In the genomic region with DNA sequence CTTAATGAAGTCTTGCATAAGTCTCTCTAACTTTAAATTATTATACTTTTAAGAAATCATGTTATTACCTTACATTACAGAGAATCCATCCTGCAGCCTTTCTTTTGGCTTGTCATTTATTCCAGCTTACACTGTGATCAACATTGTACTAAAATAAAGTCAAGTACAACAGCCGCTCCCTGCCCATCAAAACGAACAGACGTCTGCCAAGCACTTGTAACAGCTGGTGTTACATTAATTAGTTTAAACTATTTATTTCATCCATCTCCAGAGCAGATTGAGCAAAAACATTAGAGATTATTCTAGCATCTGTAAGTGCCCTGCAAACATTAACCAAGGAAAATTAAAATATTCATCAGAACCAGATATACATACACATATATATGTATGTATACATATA, we compare ENCODE assay signal across 17 mouse cellular contexts.
"Had no signal": no experiment of that assay in that cellular context is flagged by ENCODE, and none has a peak within 500 bp of the region (broad histone marks: within the 10 kb centered on the region; RNA-seq: fewer than 3 reads in every experiment).

No protein-coding gene starts in this region.

- H3K4me2 ChIP-seq: liver, embryonic 11.5 days; liver, embryonic 15.5 days; midbrain, embryonic 15.5 days; neural tube, embryonic 13.5 days; stomach, embryonic 15.5 days had no signal

- H3K27ac ChIP-seq: layer of hippocampus, adult 2 months; left cerebral cortex, adult 2 months; limb, embryonic 10.5 days; liver, embryonic 15.5 days; midbrain, embryonic 15.5 days; neural tube, embryonic 13.5 days; stomach, embryonic 15.5 days had no signal

- H3K36me3 ChIP-seq: limb, embryonic 10.5 days; liver, embryonic 15.5 days; midbrain, embryonic 15.5 days; neural tube, embryonic 13.5 days; stomach, embryonic 15.5 days had no signal

- ATAC-seq: intestine, embryonic 16.5 days; lung, postnatal 0 days; midbrain, embryonic 15.5 days had no signal

- H3K9ac ChIP-seq: liver, embryonic 15.5 days; midbrain, embryonic 15.5 days; neural tube, embryonic 13.5 days; stomach, embryonic 15.5 days had no signal

- H3K4me1 ChIP-seq: limb, embryonic 10.5 days; liver, embryonic 15.5 days; midbrain, embryonic 15.5 days; stomach, embryonic 15.5 days had no signal

- H3K9me3 ChIP-seq: limb, embryonic 10.5 days; liver, embryonic 15.5 days; midbrain, embryonic 15.5 days; neural tube, embryonic 13.5 days; stomach, embryonic 15.5 days had no signal

- H3K4me3 ChIP-seq: layer of hippocampus, adult 2 months; left cerebral cortex, adult 2 months; limb, embryonic 10.5 days; liver, embryonic 15.5 days; midbrain, embryonic 15.5 days; neural tube, embryonic 13.5 days; stomach, embryonic 15.5 days had no signal

- H3K27me3 ChIP-seq: liver, embryonic 15.5 days; midbrain, embryonic 15.5 days; neural tube, embryonic 13.5 days; stomach, embryonic 15.5 days had no signal

- DNase-seq: kidney, adult 2 months; kidney, postnatal 25 days; lung, adult 2 months; lung, postnatal 36 days; right cerebral cortex, postnatal 14 days; thymus, adult 2 months; thymus, postnatal 25 days had no signal
